Mouse (Mus musculus) testis, adult 2 months (tissue): ENCODE results near the gene Olfr129. TPM values are rescaled to one million over a fixed set of nuclear protein-coding genes. Genes with fewer than 3 reads are reported as not detected.

Experiments
- H3K27ac ChIP-seq: fragments of 200-500 bp; 2 replicates; pipeline ENCODE4 v1.5.1; 2012; ENCODE audit warnings: low read depth, low read length; ENCODE audit not compliant: control insufficient read depth, insufficient read depth
- H3K27me3 ChIP-seq: fragments of 200-500 bp; 2 replicates; pipeline ENCODE4 v1.6.1; 2012; ENCODE audit warnings: mild to moderate bottlenecking, low read length, moderate library complexity; ENCODE audit not compliant: control insufficient read depth, insufficient read depth
- H3K36me3 ChIP-seq: fragments of 200-500 bp; 2 replicates; pipeline ENCODE4 v1.6.1; 2012; ENCODE audit warnings: mild to moderate bottlenecking, low read length; ENCODE audit not compliant: control insufficient read depth, insufficient read depth
- H3K4me1 ChIP-seq: fragments of 200-500 bp; 2 replicates; pipeline ENCODE4 v1.6.1; 2012; ENCODE audit warnings: low read length; ENCODE audit not compliant: control insufficient read depth, insufficient read depth
- H3K4me3 ChIP-seq: fragments of 200-500 bp; 2 replicates; pipeline ENCODE4 v1.5.1; 2012; ENCODE audit warnings: low read depth, mild to moderate bottlenecking, low read length, moderate library complexity, mixed read lengths; ENCODE audit not compliant: control insufficient read depth
- CTCF ChIP-seq: fragments of 200-500 bp; IDR thresholded peaks from 2 replicates; pipeline ENCODE4 v1.5.1; 2012; ENCODE audit warnings: low read depth, mild to moderate bottlenecking, inconsistent platforms, low read length, moderate library complexity; ENCODE audit not compliant: control insufficient read depth, insufficient read depth, insufficient replicate concordance
- POLR2A ChIP-seq: fragments of 200-500 bp; IDR thresholded peaks from 2 replicates; pipeline ENCODE4 v1.6.1; 2012; ENCODE audit warnings: low read depth, mild to moderate bottlenecking, inconsistent platforms, low read length, moderate library complexity; ENCODE audit not compliant: control insufficient read depth
- polyA plus RNA-seq: library from polyadenylated mRNA; depleted of rRNA; stranded (reverse); fragments of >200 nt; gene quantifications from 2 replicates; pipeline ENCODE4 v1.2.3, GENCODE M21; 2012; rRNA removed

Gene Olfr129
- polyA plus RNA-seq, result not detected in 2 replicates

DNA sequence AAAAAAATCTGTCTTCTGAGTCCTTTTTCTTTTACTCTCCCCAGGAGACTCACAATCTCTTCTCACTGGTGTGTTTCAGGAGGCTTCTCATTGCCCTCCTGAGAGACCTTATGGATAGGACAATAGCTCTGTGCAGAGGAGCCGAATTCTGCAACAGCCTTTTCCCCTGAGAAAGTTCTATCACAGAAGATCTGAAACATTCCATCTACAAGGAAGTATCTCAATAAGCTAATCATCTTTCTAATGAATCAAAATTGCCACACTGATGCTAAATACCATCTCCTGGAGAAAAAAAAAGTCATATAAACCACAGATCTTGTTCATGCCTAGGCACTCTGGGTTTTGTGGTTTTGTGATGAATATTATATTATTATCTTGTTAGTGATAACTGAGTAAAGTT lies at the start of gene Olfr129:
TSS of gene Olfr129 (minus strand) at position 101 of the 400 bp plus-strand sequence.
- no peaks in the 10 kb centered on the region for H3K27me3 ChIP-seq
- TF ChIP-seq CTCF (no peak), POLR2A (no peak)
- H3K4me3 ChIP-seq, result no peak within 1 kb of the TSS
- no peaks in the 10 kb centered on the region for H3K36me3 ChIP-seq
- H3K27ac ChIP-seq, result no peak within 1 kb of the TSS
- H3K4me1 ChIP-seq, result no peaks in the 10 kb centered on the region

DNA sequence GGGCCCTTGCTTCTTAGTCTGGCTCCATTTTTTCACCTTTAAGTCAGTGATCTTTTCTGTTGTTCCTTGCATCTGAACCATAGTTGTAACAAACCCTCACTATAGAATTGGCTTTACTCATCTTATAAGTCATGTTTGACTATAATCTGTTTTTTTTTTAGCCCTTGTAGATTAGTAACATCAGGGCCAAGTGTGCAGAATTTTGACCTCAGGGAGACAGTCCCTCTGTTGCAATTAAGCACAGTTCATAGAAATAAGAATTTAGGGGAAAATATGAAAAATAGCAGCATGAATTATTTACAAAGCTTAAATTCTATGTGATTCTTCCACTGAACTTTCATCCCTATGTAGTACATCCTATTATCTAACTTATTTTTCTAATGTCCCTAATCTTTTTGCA lies 28.7 kb upstream of the Olfr129 start, which contains the start of gene Olfr131:
TSS of gene Olfr131 (minus strand) at position 101 of the 400 bp plus-strand sequence.
- TF ChIP-seq POLR2A, result no peak
- no peak for TF ChIP-seq CTCF
- Histone ChIP-seq H3K27ac (no peak within 1 kb of the TSS), H3K4me3 (no peak within 1 kb of the TSS), H3K36me3 (no peaks in the 10 kb centered on the region), H3K4me1 (no peaks in the 10 kb centered on the region), H3K27me3 (no peaks in the 10 kb centered on the region)

DNA sequence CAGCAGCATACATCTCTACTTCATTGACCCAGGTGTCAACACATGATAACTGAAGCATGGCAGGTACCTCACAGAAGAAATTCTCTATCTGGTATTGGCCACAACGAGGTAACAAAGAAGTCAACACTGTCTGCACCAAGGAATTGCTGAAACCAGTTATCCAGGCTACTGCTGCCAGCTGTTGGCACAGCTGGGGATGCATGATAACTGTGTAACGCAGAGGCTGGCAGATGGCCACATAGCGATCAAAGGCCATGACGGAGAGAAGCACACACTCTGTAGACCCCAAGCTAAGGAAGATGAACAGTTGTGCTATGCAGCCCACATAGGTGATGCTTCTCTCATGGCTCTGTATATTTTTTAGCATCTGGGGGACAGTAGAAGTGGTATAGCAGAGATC lies 22.5 kb upstream of the Olfr129 start:
- no peaks in the 10 kb centered on the region for H3K4me1 ChIP-seq
- no peak for TF ChIP-seq CTCF
- TF ChIP-seq POLR2A, result no peak
- no peak overlapping the region for H3K4me3 ChIP-seq
- H3K27ac ChIP-seq, result no peak overlapping the region
- no peaks in the 10 kb centered on the region for H3K27me3 ChIP-seq
- H3K36me3 ChIP-seq, result no peaks in the 10 kb centered on the region

- no peak for TF ChIP-seq POLR2A
- no peak for TF ChIP-seq CTCF
- Histone ChIP-seq H3K4me3 (no peak within 1 kb of the TSS), H3K27ac (no peak within 1 kb of the TSS), H3K36me3 (no peaks in the 10 kb centered on the region), H3K27me3 (no peaks in the 10 kb centered on the region), H3K4me1 (no peaks in the 10 kb centered on the region)
Measured at GRCm38 (mm10) chr17:38063621-38064020, 3.7 kb upstream of the Olfr129 start, which contains the start of gene Olfr130. Gene Olfr130 (plus strand): TSS chr17:38063921.

- Histone ChIP-seq H3K36me3 (no peaks in the 10 kb centered on the region), H3K27ac (no peak overlapping the region), H3K4me3 (no peak overlapping the region), H3K27me3 (no peaks in the 10 kb centered on the region), H3K4me1 (peaks cover 2% of the 10 kb centered on the region; the same call in 1 of the 2 replicates)
- no peak for TF ChIP-seq CTCF
- no peak for TF ChIP-seq POLR2A
Measured at GRCm38 (mm10) chr17:38026297-38026696, 33.6 kb downstream of the Olfr129 start.

DNA sequence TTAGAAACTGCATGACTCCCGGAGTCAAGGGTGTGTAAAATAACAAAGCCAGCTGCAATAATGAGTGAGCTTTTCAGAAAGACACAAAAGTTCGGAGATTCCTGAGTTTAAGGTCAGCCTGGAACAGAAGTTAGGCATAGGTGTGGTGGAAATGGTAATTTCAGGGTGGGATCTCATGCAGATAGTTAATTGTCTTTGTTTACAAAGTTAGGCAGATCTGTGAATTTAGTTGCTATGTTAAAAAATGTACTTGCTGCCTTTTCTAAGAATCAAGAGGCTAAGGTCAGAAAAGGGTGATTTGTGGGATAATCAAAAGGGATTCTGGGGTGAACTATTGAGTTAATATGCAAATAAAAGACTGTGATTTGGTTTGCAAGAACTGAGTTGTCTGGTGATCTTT lies 43.5 kb downstream of the Olfr129 start:
- no peaks in the 10 kb centered on the region for H3K36me3 ChIP-seq
- no peaks in the 10 kb centered on the region for H3K27me3 ChIP-seq
- TF ChIP-seq CTCF, result no peak
- no peak for TF ChIP-seq POLR2A
- no peaks in the 10 kb centered on the region for H3K4me1 ChIP-seq
- H3K27ac ChIP-seq, result no peak overlapping the region
- no peak overlapping the region for H3K4me3 ChIP-seq

DNA sequence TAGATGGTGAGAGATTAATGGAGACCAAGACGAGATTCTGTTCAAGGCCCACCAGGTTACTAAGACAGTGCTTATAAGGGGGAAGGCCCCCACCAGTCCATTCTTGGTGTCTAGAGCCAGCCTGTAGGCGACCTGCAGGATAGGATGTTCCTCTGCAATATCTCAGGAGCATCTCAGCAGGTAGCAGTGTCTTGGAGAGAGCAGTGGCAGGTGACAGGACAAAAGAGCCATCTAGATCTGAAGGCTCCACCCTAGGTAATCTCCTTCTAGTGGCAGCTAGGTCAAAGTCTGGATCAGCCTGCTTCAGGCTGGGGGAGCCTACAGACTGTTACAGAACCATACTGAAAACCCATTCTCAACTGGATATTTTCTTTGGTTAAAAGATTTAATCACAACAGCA lies 54.9 kb downstream of the Olfr129 start:
- Histone ChIP-seq H3K27me3 (no peaks in the 10 kb centered on the region), H3K4me1 (no peaks in the 10 kb centered on the region), H3K27ac (no peak overlapping the region), H3K4me3 (no peak overlapping the region), H3K36me3 (no peaks in the 10 kb centered on the region)
- TF ChIP-seq CTCF (no peak), POLR2A (no peak)

Other genes starting within 250 kb of the Olfr129 start
- not detected in 2 replicates for gene Olfr125, start 227.1 kb downstream of the Olfr129 start, polyA plus RNA-seq
- gene Olfr126, start 212.6 kb downstream of the Olfr129 start, polyA plus RNA-seq, result 0.47 and 0.96 TPM in 2 replicates
- 1.9 and 2.9 TPM in 2 replicates for gene Olfr127, start 159.6 kb downstream of the Olfr129 start, polyA plus RNA-seq
- 3.7 and 5.5 TPM in 2 replicates for gene Olfr128, start 139.5 kb downstream of the Olfr129 start, polyA plus RNA-seq
- 0.75 and 1.3 TPM in 2 replicates for gene Olfr761, start 107.0 kb downstream of the Olfr129 start, polyA plus RNA-seq
- gene Olfr130, start 3.8 kb upstream of the Olfr129 start, polyA plus RNA-seq, result not detected in 2 replicates
- not detected in 2 replicates for gene Olfr131, start 28.6 kb upstream of the Olfr129 start, polyA plus RNA-seq
- not detected in 2 replicates for gene Olfr132, start 74.4 kb upstream of the Olfr129 start, polyA plus RNA-seq
- gene Olfr133, start 85.2 kb upstream of the Olfr129 start, polyA plus RNA-seq, result not detected in 2 replicates
- not detected in 2 replicates for gene Olfr134, start 111.3 kb upstream of the Olfr129 start, polyA plus RNA-seq
- gene Olfr135, start 144.3 kb upstream of the Olfr129 start, polyA plus RNA-seq, result not detected in 2 replicates
- gene Olfr138, start 201.0 kb upstream of the Olfr129 start, polyA plus RNA-seq, result not detected in 2 replicates
- not detected in 2 replicates for gene Olfr137, start 247.5 kb upstream of the Olfr129 start, polyA plus RNA-seq